Mouse (Mus musculus) NIH3T3 (cell line): Measurements from ENCODE around the gene Ins1.

Experiments used
- DNase-seq: peaks from one replicate; pipeline ENCODE4 v3.0.0-alpha.2; 2012; ENCODE audit warnings: low read depth

Ins1 gene

GRCm38 (mm10) chr19:52263997-52264396 is at the start of gene Ins1:
Gene Ins1 (plus strand): TSS chr19:52264297.
- DNase-seq = no peak
